Mouse (Mus musculus) liver, adult 2 months (tissue): ENCODE data around the gene Bcl2.

Source experiments
- CTCF ChIP-seq: fragments of 200-500 bp; IDR thresholded peaks from 2 replicates; pipeline ENCODE4 v1.5.1; 2011; ENCODE audit warnings: low read depth, low read length, control low read depth
- POLR2A ChIP-seq: fragments of 200-500 bp; IDR thresholded peaks from 2 replicates; pipeline ENCODE4 v1.6.1; 2011; ENCODE audit warnings: low read length, control low read depth; ENCODE audit not compliant: insufficient read depth; ENCODE audit errors: extremely low read depth

DNA sequence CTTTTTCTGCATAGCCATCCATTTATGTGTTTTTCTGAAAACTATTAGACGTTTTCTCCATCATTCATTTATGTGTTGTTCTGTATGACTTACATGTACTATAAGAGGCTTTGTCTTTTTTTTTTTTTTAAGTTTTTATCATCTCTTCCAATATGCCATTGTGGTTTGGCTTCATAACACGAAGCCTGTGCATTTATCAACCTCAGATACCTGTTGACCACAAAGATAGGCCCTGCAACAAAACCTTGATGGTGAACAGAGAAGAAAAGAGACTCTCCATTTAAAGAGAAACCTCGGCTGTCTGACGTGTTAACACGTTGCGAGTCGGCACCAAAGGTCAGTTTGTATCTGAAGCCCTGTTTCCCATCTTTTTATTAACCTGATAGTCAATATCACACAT lies 3.9 kb downstream of the Bcl2 start:
- TF ChIP-seq POLR2A (no peak), CTCF (no peak)
